Mouse (Mus musculus) A20 (cell line): ENCODE measurements around the gene Slc35g3.
A peak's percentile ranks its signal among the peaks of the same experiment; 100 is the strongest.

Experiments used
- DNase-seq: peaks from one replicate; pipeline ENCODE4 v3.0.0-alpha.2; 2011; ENCODE audit warnings: low read depth, low spot score

Gene Slc35g3

DNA sequence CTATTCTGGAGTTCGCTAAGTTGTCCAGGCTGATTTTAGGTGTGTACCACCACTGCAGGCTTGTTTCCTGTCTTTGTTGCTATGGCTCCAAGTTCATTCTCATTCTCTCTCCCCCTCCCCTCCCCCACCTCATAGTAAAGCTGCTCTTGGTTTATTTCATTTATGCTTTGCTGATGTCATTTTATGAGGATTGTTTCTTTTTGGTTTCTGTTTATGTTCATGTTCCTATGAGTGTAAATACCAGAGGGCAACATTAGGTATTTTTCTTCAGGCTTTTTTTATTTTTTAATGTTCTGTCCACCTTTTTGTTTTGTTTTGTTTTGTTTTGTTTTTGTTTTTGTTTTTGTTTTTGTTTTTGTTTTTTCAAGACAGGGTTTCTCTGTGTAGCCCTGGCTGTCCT lies at the start of gene Slc35g3:
Gene Slc35g3, minus strand, starts transcription at position 101 of the 400 bp plus-strand sequence.
- DNase-seq: no peak

- peak; percentile 32 for DNase-seq
These were observed 48.5 kb upstream of the Slc35g3 start for GRCm38 (mm10) chr11:69810280-69810679.

GRCm38 (mm10) chr11:69807641-69808040 lies 45.9 kb upstream of the Slc35g3 start:
- no peak for DNase-seq

DNA sequence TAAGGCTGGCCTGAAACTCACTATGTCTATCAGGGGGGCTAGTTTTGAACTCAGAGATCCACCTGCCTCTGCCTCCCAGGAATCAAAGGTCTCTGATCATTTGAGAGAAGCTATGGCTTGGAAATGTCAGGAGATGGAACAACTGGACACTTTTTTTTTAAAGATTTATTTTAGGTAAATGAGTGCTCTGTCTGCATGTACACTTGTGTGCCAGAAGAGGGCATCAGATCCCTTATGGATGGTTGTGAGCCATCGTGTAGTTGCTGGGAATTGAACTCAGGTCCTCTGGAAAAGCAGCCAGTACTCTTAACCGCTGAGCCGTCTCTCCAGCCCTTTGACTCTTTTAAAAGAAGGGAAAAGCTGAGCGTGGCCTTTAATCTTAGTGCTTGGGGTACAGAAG lies 44.6 kb upstream of the Slc35g3 start:
- no peak for DNase-seq

DNA sequence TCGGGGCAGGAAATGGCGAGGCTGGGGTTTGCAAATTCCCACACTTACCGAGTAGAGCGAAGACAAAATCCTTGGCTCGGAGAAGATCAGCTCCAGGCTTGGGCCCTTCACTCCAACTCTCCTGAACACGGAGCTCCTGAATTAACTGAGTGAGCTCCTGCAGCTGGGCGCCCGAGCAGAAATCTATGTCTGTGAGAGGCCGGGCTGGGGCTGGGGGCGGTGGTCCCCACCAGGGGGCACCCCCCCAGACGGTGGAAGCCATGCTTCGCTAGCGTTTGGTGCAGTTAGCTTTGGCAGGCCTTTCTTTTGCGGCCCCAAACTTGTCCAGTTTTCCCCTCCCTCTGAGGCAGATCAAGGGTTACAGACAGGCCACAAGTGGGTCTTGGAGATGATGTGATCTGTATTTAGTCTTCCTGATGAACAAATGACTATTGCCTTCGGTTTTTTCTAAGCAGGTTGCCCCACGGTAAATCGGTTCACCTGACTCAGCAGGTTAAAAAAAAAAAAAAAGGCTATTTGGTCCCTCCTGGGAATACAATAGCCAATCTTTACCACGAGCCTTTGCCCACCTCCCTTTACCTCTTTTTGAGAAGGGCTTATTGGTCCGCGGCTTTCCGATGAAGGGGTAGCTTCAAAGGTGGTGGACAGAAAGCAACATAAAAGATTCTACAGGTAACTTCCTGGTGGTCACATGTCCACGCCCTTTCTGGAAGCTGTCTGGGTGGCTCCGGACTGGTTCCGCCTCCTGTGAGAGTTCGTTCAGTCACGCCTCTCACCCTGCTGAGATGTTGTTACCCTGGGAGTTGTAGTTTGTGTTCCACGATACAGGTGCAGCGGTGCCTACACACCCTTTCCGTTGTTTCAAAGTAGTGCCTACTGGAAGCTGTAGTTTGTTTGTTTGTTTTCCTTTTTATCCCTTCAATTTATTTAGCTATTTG lies 43.5 kb upstream of the Slc35g3 start, which contains the start of gene Tmem102:
Gene Tmem102, minus strand, starts transcription at position 653 of the 938 bp plus-strand sequence.
- DNase-seq: peak; percentile 87

- no peak for DNase-seq
These were observed 42.8 kb upstream of the Slc35g3 start for GRCm38 (mm10) chr11:69804652-69804940.

DNA sequence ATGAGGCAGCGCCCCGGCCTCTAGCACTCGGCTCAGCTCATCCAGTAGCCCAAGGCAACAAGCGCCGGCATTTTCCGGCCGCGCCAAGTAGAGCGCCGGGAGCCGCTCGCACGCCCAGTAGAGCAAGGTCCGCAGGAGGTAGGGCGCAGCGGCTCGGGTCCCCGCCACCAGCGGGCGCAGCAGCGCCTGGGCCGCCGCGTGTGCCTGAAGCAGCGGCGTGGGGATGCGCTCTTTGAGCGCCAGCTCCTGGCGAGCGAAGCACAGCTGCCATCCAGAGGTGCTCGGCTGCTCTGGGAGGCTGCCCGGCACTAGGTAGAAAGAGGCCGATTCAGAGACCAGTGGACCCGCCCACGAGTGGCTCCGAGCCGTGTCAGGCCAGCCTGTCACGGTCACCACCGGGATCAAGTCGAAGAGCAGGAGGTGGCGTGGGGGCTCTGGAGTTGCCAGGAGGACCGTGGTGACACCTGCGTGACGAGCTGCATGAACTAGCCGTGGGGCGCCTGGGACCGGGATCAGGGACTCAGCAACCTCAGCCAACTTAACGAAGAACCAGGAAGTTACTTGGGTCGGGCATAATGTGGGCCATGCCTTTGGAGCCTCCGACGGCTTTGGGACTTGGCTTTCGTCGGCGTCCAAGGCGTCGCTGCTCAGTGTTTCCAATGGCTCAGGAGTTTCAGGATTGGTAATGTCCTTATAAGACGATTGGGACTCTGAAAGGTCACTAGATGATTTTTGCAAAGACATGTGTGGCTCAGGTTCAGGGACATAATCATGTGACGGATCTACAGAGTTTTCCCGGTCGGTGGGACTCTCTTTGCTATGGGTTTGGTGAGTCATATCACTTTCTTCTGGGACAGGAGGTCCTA lies 42.3 kb upstream of the Slc35g3 start:
- DNase-seq: peak; percentile 92

DNA sequence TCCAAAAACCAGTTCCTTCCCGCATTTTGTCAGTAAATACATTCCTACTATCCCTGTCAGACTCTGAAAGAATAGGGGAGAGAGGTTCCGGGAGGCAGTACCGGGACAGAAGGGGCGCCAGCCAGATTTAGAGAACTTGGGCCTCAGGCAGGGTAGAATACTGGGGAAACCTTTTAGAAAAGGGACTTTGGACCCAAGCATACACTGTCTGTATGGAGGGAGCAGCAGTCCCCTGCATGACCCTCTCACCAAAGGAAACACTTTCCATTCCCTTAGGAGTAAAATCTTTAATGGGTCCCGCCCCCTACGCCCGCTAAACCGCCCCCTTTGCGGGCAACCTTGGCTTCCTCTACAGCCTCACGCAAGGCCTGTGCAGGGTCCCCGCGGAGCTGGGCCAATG lies 41.6 kb upstream of the Slc35g3 start:
- no peak for DNase-seq

DNA sequence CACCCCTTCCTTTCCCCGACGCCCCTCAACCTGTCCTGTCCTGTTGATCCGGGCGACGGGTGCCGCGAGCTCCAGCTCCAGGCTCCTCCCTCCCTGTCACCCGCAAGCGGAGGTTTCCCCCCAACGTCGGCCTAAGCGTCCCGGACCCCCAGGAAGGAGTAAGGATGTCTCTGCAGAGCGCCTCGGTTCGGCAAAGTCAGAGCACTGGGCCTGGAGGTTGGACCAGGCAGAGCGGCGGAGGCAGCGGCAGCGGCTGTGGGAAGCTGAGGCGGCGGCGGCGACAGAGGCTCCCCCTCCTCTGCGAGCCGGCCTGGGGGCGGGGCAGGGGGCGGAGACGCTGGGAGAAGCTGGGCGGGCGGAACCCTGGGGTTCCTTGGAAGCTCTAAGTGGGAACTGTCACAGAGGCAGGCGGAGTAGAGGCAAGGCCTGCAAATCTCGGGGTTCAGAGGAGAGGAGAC lies 40.9 kb upstream of the Slc35g3 start:
- DNase-seq: peak; percentile 91

GRCm38 (mm10) chr11:69801379-69801977 lies 39.7 kb upstream of the Slc35g3 start, which contains the start of gene Fgf11:
TSS of gene Fgf11 (minus strand) at chr11:69801857.
- DNase-seq: no peak

DNA sequence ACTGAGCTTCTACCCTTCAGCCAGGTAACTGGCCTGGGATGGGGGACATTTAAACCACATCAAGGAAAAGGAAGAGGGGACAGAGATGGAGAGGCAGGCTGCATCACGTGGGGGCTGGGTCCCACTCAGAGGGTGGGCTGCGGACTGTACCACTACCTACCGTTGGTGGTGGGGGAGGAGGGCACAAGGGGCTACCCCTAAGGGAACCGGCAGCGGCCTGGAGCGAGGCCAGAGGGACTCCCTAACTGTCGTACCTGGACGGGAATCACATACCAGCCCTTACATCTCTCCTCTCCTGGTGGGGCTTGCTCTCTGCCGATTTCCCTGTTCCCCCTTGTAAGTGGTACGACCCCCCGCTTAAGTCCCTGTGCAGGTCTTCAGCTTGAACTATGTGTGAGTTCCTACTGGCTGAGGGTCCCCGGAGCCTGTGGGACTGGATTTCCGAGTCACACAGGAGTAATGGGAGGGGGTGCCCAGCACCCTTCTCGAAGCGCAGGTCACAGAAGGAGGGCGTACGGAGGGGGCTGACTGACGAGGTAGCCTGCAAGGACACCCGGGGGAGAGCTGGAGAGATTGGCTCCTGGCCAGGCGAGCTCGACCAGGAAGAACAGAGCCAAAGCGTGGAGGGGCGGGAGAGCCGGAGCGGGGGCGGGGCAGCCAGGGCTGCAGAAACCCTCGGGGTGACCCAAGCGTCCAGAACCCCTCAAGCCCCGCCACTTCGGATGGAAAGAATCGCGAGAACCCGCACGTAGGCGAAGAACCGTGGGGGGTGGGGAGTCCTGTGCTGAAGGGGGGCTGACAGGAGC lies 38.8 kb upstream of the Slc35g3 start:
- peak; percentile 94 for DNase-seq

DNA sequence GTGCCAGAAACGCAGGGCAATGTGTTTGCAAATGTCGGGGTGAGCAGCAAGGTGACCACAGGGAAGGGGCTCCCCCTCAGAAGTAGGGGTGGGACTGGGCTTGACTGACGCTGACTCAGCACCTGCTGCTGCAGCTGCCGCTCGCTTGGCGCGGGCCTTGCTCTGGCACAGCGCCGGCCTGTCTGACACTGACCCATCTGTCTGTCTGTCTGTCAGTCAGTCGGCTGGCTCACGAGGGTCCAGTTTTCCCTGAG lies 38.3 kb upstream of the Slc35g3 start:
- DNase-seq: peak; percentile 97

GRCm38 (mm10) chr11:69799394-69800137 lies 37.8 kb upstream of the Slc35g3 start:
- peak; percentile 98 for DNase-seq

- DNase-seq: no peak
These were observed 36.2 kb upstream of the Slc35g3 start for GRCm38 (mm10) chr11:69797924-69798323.

DNA sequence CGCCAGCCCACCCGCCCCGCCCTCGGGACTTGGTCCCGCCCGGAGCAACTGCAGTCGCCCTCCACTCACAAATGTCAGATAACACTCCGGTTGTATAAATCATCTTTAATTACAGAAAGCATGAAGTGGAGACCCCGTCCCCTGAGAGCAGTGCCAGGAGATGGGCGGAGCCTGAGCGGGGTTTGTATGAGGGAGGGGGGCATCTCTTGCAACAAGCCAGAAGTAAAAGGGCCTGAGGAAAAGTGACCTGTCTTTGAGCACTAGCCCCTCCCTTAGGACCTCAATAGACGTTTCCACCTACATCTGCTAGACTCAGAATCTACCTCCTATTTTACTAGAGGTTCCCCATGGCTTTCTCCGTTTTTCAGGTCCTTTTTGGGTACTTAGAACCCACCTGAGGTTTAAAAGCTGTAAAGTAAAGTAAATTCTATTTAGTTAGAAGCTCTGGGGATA lies 34.2 kb upstream of the Slc35g3 start:
- peak; percentile 77 for DNase-seq

GRCm38 (mm10) chr11:69795168-69795982 lies 33.6 kb upstream of the Slc35g3 start, which contains the start of gene Chrnb1:
TSS of gene Chrnb1 (minus strand) at chr11:69795943.
- peak; percentile 98 for DNase-seq

DNA sequence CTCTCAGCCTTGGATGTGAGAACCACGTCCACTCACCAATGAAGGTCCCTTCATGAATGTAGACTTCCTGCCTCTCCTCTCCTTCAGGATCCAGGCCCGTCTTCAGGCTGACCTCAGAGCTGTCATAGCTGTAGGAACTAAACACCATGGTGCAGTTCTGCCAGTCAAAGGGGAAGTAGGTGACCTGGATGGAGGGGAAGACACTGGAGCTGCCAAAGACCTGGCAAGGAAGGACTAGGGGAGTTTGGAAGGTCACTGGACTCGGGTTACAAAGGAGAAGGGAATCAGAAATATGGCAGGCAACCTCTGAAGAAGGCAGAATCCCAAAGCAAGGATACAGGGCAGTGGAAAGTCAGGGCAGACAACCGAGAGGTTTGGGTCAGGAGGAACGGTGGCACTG lies 31.7 kb upstream of the Slc35g3 start:
- DNase-seq: no peak

DNA sequence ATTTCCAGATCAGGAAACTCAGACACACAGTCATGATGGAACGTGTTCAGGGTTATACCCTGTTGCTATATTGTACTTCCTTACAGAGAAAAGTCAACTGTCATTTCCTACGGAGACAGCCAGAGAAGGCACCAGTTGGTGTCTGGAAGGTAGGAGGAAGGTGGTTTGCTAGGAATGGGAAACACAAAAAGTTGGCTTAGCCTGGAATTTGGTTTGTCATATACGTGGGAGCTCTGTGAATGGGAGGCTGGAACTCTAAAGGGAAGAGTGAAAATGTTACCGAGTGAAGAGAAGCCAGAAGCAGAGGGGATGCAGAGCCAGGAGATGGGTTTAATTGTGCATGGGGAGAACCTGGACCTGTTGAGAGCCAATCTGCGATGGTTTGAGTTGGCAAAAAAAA lies 29.7 kb upstream of the Slc35g3 start:
- no peak for DNase-seq

GRCm38 (mm10) chr11:69789431-69789830 lies 27.7 kb upstream of the Slc35g3 start:
- DNase-seq: no peak

DNA sequence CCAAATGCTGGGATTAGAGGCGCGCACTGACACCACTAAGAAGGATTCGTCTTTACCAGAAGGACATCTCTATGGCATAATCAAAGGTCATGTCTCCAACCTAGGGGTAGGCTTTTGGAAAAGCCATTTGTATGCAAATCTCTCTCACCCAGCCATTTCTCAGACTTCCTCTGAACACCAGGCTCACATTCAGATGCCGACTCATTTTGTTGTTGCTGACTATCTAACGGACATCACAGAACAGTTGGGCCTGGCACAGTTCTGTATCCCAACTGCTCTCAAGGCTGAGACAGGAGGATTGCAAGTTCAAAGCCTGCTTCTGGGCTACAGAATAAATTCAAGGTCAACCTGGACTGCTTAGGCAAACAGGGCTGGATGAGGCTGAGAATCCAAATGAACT lies 25.5 kb upstream of the Slc35g3 start:
- no peak for DNase-seq
